Mouse (Mus musculus) MEL (cell line): ENCODE measurements around the gene Cyp1a1. TPM values are rescaled to one million over a fixed set of nuclear protein-coding genes. Genes with fewer than 3 reads are reported as not detected.
A peak's percentile ranks its signal among the peaks of the same experiment; 100 is the strongest.
"Not testable (repeated sequence)": the region's sequence is repeated elsewhere in the genome, so short reads cannot be mapped to it uniquely, and the experiment has no call there.

ENCODE experiments used
- DNase-seq: peaks from one replicate; pipeline ENCODE4 v3.0.0; 2011; ENCODE audit warnings: low read depth, low spot score
- H3K27ac ChIP-seq: 2 replicates; pipeline ENCODE4 v1.5.1; 2012; ENCODE audit warnings: low read depth, mild to moderate bottlenecking, control low read depth, low read length, moderate library complexity; ENCODE audit not compliant: control insufficient read depth
- H3K27me3 ChIP-seq, 2 experiments: fragments of 150-350 bp in 1 of 2; sonication (generic) in 1 of 2; 2 replicates each; pipeline ENCODE4 v1.6.1; 2012; ENCODE audit warnings: low read length in 2 of 2, mild to moderate bottlenecking in 2 of 2, improper control_type of control experiment in 1 of 2, moderate library complexity in 1 of 2; ENCODE audit not compliant: insufficient read depth in 2 of 2, control insufficient read depth in 1 of 2
- H3K36me3 ChIP-seq, 2 experiments: 2 replicates each; pipeline ENCODE4 v1.6.1; 2012 to 2014; ENCODE audit warnings: low read length in 2 of 2, improper control_type of control experiment in 1 of 2, inconsistent platforms in 1 of 2, mild to moderate bottlenecking in 1 of 2; ENCODE audit not compliant: insufficient read depth in 2 of 2, control insufficient read depth in 1 of 2
- H3K4me1 ChIP-seq, 2 experiments: fragments of 150-350 bp in 1 of 2; sonication (generic) in 1 of 2; 2 replicates each; pipeline ENCODE4 v1.6.1; 2012; ENCODE audit warnings: low read length in 2 of 2, improper control_type of control experiment in 1 of 2, mild to moderate bottlenecking in 1 of 2; ENCODE audit not compliant: insufficient read depth in 2 of 2, control insufficient read depth in 1 of 2
- H3K4me3 ChIP-seq, 2 experiments: fragments of 150-350 bp in 1 of 2; sonication (generic) in 1 of 2; 2 replicates each; pipeline ENCODE4 v1.5.1; 2012; ENCODE audit warnings: low read depth in 2 of 2, low read length in 2 of 2, mild to moderate bottlenecking in 2 of 2, moderate library complexity in 2 of 2, control low read depth in 1 of 2, improper control_type of control experiment in 1 of 2; ENCODE audit not compliant: control insufficient read depth in 1 of 2, insufficient read depth in 1 of 2
- H3K79me2 ChIP-seq: 2 replicates; pipeline ENCODE4 v1.6.1; 2012; ENCODE audit warnings: mild to moderate bottlenecking, low read length, moderate library complexity; ENCODE audit not compliant: control insufficient read depth, poor library complexity, insufficient read depth
- H3K9ac ChIP-seq: 2 replicates; pipeline ENCODE4 v1.6.1; 2012; ENCODE audit warnings: low read depth, mild to moderate bottlenecking, control low read depth, low read length, moderate library complexity; ENCODE audit not compliant: control insufficient read depth, poor library complexity, severe bottlenecking
- H3K9me3 ChIP-seq: fragments of 150-350 bp; sonication (generic); replicated peaks from 2 replicates; pipeline ENCODE4 v1.6.1; 2012; ENCODE audit warnings: mild to moderate bottlenecking, low read length, improper control_type of control experiment, moderate library complexity; ENCODE audit not compliant: insufficient read depth
- CHD1 ChIP-seq: IDR thresholded peaks from 2 replicates; pipeline ENCODE4 v1.6.1; 2012; ENCODE audit warnings: low read depth, mild to moderate bottlenecking, inconsistent platforms, low read length, improper control_type of control experiment
- CHD2 ChIP-seq: IDR thresholded peaks from 2 replicates; pipeline ENCODE4 v1.6.1; 2011; ENCODE audit warnings: low read length, improper control_type of control experiment
- CTCF ChIP-seq, 3 experiments: IDR thresholded peaks in 2 of 3; conservative IDR thresholded peaks in 1 of 3; 2 replicates each; pipeline ENCODE4 v1.5.1; 2011 to 2012; ENCODE audit warnings: low read length in 3 of 3, low read depth in 2 of 3, mild to moderate bottlenecking in 2 of 3, improper control_type of control experiment in 1 of 3, inconsistent platforms in 1 of 3, mixed read lengths in 1 of 3, moderate library complexity in 1 of 3; ENCODE audit not compliant: control insufficient read depth in 1 of 3, insufficient read depth in 1 of 3, poor library complexity in 1 of 3, severe bottlenecking in 1 of 3
- ETS1 ChIP-seq: IDR thresholded peaks from 2 replicates; pipeline ENCODE4 v1.6.1; 2012; ENCODE audit warnings: low read depth, mild to moderate bottlenecking, inconsistent platforms, low read length, improper control_type of control experiment, moderate library complexity
- KAT2A ChIP-seq: conservative IDR thresholded peaks from 2 replicates; pipeline ENCODE4 v1.6.1; 2012; ENCODE audit warnings: low read depth, low read length, improper control_type of control experiment, inconsistent platforms
- MAFK ChIP-seq: IDR thresholded peaks from 2 replicates; pipeline ENCODE4 v1.6.1; 2011; ENCODE audit warnings: low read depth, mild to moderate bottlenecking, low read length, improper control_type of control experiment, borderline replicate concordance
- MEF2A ChIP-seq: IDR thresholded peaks from 2 replicates; pipeline ENCODE4 v1.6.1; 2014; ENCODE audit warnings: low read depth, mild to moderate bottlenecking, inconsistent platforms, low read length, improper control_type of control experiment; ENCODE audit not compliant: poor library complexity, insufficient replicate concordance, severe bottlenecking; ENCODE audit errors: extremely low read depth
- MXI1 ChIP-seq: IDR thresholded peaks from 2 replicates; pipeline ENCODE4 v1.6.1; 2011; ENCODE audit warnings: mild to moderate bottlenecking, low read depth, low read length, improper control_type of control experiment
- MYC ChIP-seq: IDR thresholded peaks from 2 replicates; pipeline ENCODE4 v1.6.1; 2011; ENCODE audit warnings: low read depth, mild to moderate bottlenecking, low read length, improper control_type of control experiment, moderate library complexity
- POLR2AphosphoS5 ChIP-seq: IDR thresholded peaks from 2 replicates; pipeline ENCODE4 v1.6.1; 2012; ENCODE audit warnings: low read depth, borderline replicate concordance, mild to moderate bottlenecking, inconsistent platforms, low read length, moderate library complexity, mixed read lengths
- SIN3A ChIP-seq: IDR thresholded peaks from 2 replicates; pipeline ENCODE4 v1.6.1; 2012; ENCODE audit warnings: low read length, improper control_type of control experiment, inconsistent platforms
- TAL1 ChIP-seq: IDR thresholded peaks from 2 replicates; pipeline ENCODE4 v1.6.1; 2012; ENCODE audit warnings: mild to moderate bottlenecking, inconsistent platforms, low read length, moderate library complexity, mixed read lengths
- UBTF ChIP-seq: IDR thresholded peaks from 2 replicates; pipeline ENCODE4 v1.6.1; 2012; ENCODE audit warnings: low read depth, mild to moderate bottlenecking, inconsistent platforms, low read length, improper control_type of control experiment, moderate library complexity, borderline replicate concordance; ENCODE audit not compliant: insufficient read depth
- USF1 ChIP-seq: IDR thresholded peaks from 2 replicates; pipeline ENCODE4 v1.6.1; 2014; ENCODE audit warnings: low read depth, mild to moderate bottlenecking, inconsistent platforms, low read length, improper control_type of control experiment, moderate library complexity
- polyA plus RNA-seq, 2 experiments: library from polyadenylated mRNA; stranded (reverse) in 1 of 2; unstranded in 1 of 2; fragments of >175 nt in 1 of 2; fragments of >200 nt in 1 of 2; gene quantifications; 2 replicates each; pipeline versions ENCODE4 v1.2.1 to v1.2.4; 2012; ENCODE audit warnings: low replicate concordance in 2 of 2, low read depth in 1 of 2; ENCODE audit not compliant: insufficient read length in 2 of 2, insufficient read depth in 1 of 2, missing spikeins in 1 of 2
- total RNA-seq: library from RNA; depleted of rRNA; stranded (reverse); fragments of 300-350 nt; gene quantifications from 2 replicates; pipeline ENCODE4 v1.2.3, GENCODE M21; 2012

The Cyp1a1 gene
- total and polyA plus RNA-seq, 3 experiments: 0.04 to 0.26 TPM; not detected in 1

DNA sequence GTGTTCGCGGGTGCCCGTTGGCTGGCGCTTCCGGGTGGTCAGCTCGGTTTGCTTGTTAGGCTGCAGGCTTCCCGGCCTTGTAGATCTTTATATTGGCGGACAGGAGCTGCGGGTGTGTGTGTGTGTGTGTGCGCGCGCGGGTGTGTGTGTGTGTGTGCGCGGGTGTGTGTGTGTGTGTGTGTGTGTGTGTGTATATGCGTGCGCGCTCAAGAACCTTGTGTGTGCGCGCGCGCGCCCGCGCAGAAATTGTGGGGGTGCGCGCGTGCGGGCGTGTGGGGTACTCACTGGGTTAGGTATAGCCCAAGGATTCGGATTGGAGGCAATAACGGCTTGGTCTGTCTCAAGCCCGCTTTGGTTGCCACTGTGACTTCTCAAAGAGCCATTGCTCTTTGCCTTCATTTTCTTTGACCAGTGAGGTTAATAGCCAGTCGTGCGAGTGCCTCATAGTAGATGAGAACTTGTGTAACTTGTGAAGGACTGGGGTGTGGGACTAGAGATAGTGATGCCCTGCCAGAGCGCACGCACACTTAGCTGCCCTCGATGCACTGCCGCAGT is 21.1 kb downstream of the Cyp1a1 start (continued):
- no peak for TF ChIP-seq CTCF (IDR thresholded peaks at IDR 0.05 in 2 of 3, conservative IDR thresholded peaks at IDR 0.05 in 1 of 3; ENCODE audit: control insufficient read depth in 1 of 3, insufficient read depth in 1 of 3, low read depth in 2 of 3, low read length in 3 of 3, poor library complexity in 1 of 3, severe bottlenecking in 1 of 3)
- peak; percentile 71; the same call in 1 of the 2 replicates for TF ChIP-seq MXI1
- no peak for TF ChIP-seq USF1
- TF ChIP-seq MAFK: no peak
- no peak for TF ChIP-seq MYC
- no peak for TF ChIP-seq CHD1
- no peak for TF ChIP-seq ETS1
- no peak for TF ChIP-seq UBTF
- TF ChIP-seq CHD2: no peak
- TF ChIP-seq SIN3A: no peak; the same call in 1 of the 2 replicates
- no peak for TF ChIP-seq MEF2A
- no peak for TF ChIP-seq POLR2AphosphoS5
- no peak for TF ChIP-seq TAL1

DNA sequence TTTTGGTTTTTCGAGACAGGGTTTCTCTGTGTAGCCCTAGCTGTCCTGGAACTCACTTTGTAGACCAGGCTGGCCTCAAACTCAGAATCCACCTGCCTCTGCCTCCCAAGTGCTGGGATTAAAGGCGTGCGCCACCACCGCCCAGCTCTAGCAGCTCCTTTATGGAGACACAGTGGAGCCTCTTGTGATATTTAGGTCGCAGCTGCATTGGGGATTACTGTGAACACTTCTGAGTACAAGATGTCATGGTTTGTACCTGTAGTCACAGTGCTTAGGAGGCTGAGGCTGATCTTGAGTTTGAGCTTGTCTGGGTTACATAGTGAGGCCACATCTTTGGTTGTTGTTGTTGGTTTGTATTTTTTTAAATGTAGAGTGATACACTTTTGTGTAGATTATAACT is 22.5 kb downstream of the Cyp1a1 start:
- not testable (repeated sequence) for H3K36me3 ChIP-seq, H3K4me1 ChIP-seq, DNase-seq, H3K9ac ChIP-seq, H3K9me3 ChIP-seq, H3K27ac ChIP-seq, H3K27me3 ChIP-seq, H3K4me3 ChIP-seq
- peaks cover 22% of the 10 kb centered on the region for H3K79me2 ChIP-seq

DNA sequence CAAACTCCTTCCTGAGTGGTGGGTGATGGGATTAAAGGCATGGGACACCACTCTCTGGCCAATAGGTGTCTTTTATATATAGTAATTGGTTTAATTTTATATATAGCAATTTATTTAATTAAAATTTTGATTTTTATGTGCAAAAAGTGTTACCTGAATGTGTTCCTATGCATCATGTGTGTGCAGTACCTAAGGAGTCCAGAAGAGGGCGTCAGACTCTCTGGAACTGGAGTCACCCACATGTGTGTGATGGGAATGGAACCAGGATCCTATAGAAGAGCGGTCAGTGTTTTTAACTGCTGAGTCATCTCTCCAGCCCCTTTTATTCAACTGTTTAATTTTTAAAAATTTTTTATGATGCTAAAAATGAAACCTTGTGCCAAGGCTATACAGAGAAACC is 24.5 kb downstream of the Cyp1a1 start:
- peak; percentile 40 to 56 (median 49) for TF ChIP-seq CTCF (IDR thresholded peaks at IDR 0.05 in 2 of 3, conservative IDR thresholded peaks at IDR 0.05 in 1 of 3; ENCODE audit: control insufficient read depth in 1 of 3, insufficient read depth in 1 of 3, low read depth in 2 of 3, low read length in 3 of 3, poor library complexity in 1 of 3, severe bottlenecking in 1 of 3)
- no peak for TF ChIP-seq KAT2A
- Histone ChIP-seq H3K4me3 (no peak overlapping the region), H3K36me3 (peaks cover 8 to 18% of the 10 kb centered on the region in 2 experiments), H3K27ac (no peak overlapping the region), H3K9me3 (no peaks in the 10 kb centered on the region), H3K79me2 (peaks cover 22% of the 10 kb centered on the region), H3K4me1 (peaks cover 0 to 3% of the 10 kb centered on the region in 2 experiments; a peak in 1 of 4 replicates), H3K27me3 (no peaks in the 10 kb centered on the region), H3K9ac (no peak overlapping the region)
- DNase-seq: peak; percentile 21
